Mouse (Mus musculus) 3134 (cell line): ENCODE measurements around the gene 4933411K16Rik.

Source experiments
- DNase-seq: peaks from one replicate; pipeline ENCODE4 v3.0.0-alpha.2; 2011; ENCODE audit warnings: low spot score; ENCODE audit not compliant: insufficient read length; ENCODE audit errors: extremely low read depth

The 4933411K16Rik gene

DNA sequence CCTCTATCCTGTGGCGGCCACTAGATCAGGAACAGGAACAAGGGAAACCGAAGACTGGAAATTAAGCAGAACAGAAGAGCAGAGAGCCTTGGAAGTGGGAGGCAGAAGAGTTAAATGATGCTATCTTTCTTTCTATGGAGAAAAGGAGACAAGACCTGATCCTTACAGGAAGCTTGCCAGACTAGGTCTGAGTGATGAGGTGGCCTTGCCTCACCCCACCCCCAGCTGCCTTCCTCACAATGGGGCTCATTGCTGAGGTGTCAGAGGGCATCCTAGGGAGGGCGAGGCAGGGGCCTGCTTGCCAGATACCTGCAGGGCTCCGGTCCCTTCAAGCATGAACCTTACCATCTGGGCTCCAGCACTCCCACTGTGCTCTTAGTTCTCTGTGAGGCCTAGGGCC, at the start of gene 4933411K16Rik:
Gene 4933411K16Rik (plus strand): TSS at position 301 of the 400 bp plus-strand sequence.
- DNase-seq = no peak

DNA sequence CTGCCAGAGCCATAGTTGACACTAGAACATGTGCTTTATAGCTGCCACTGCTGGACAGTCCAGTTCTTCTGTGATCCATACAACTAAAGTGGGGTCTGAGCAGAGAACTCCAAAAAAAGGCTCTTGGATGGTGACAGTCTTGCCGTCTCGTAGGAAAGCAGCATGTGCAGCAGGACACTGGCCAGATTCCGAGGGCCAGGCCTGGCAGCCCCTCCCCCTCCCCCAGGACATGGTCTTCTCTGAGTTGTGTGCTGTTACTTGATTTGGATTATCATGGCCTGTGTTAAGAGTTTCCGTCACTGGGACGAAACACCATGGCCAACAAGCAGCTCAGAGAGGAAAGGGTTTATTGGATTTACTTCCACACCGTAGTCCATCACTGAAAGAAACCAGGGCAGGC, 47.8 kb upstream of the 4933411K16Rik start:
- DNase-seq = no peak

- no peak for DNase-seq
Observed at GRCm38 (mm10) chr19:42005616-42006015, 46.4 kb upstream of the 4933411K16Rik start.

DNA sequence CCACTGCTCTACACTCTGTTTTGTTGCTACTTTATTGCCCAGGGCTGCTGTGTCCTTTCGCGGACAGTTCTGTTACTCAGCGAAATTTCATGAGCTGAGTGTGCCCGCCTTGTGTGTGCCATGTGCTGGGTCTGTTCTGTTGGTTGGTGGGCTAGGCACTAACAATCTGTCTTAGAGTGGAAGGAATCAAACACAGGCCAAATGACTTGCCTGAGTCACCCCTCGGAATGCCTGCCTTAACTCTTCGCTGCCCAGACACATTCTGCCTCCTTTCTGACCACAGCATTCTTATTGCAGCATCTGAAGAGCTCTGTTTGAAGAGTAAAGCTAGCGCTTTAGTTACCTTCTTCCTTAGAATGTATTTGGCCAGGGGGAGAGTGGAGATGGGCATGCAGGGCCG, 45.5 kb upstream of the 4933411K16Rik start:
- DNase-seq = peak; percentile 44

- DNase-seq = no peak
Observed at GRCm38 (mm10) chr19:42008586-42008985, 43.5 kb upstream of the 4933411K16Rik start.

GRCm38 (mm10) chr19:42009067-42009466, 43.0 kb upstream of the 4933411K16Rik start:
- no peak for DNase-seq

DNA sequence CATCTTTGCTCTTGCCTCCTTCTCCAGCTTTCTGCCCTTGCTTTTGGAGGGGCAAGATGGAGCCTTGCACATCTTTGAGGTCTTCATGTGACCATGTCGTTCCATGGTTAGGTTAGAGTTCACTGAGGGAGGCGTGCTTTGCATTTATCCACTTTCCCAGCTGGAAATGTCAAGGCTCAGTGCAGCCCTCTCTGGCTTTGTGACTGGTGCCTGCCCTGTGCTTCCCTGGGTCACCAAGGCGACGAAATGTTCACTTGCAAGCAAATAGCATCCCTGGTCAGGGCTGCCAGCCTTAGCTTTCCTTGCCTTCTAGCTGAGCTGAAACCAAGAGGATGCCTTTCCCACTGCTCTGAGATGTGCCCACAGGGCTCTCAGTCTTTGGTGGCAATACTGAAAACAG, 41.6 kb upstream of the 4933411K16Rik start:
- DNase-seq = no peak

GRCm38 (mm10) chr19:42011123-42011522, 40.9 kb upstream of the 4933411K16Rik start:
- no peak for DNase-seq

DNA sequence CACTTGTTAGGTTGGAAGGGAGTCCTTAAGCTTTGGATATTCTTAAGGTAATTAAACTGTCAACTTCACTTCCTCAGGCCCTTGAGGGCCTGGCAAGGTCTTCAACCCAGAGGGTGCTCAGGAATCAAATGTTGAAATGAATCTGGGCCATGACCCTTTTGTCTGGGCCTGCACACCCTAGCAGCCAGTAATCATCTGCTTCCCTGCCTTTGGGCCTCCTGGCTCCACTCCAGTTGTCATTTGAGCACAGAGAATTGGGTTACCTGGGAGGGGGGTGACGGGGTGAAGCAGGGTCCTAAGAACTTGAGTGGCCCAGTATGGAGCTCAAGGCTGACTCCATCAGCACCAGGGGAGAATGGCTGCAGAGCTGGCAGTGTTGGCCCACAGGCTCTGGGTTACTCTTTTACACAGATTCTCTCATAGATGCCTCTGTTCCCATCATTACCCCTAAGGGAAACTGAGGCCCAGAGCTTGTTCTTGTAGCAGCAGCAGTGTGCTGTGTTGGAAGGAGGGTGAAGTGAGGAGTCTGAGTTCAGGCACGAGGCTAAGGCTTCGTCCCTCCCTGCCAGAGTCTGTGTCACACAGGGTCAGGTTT, 37.7 kb upstream of the 4933411K16Rik start:
- DNase-seq = no peak

DNA sequence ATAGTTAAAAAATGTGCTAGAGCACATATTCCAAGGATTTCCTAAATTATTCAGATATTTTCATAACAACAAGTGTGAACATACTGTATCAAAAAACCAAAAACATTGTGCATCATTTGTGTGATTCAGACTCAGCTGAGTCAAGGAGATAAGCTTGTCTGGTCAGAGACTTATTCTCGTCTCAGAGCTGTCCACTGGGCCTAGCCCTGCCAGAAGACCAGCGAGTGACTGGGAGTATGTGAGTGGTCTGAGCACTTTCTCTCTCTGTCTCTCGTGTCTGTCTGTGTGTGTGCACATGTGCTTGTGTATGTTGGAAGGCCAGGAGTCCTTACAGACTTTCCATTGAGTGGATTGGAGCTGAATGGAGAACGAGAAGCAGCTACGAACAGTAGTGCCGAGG, 37.0 kb upstream of the 4933411K16Rik start:
- DNase-seq = no peak

- no peak for DNase-seq
Observed at GRCm38 (mm10) chr19:42016251-42016650, 35.8 kb upstream of the 4933411K16Rik start.

DNA sequence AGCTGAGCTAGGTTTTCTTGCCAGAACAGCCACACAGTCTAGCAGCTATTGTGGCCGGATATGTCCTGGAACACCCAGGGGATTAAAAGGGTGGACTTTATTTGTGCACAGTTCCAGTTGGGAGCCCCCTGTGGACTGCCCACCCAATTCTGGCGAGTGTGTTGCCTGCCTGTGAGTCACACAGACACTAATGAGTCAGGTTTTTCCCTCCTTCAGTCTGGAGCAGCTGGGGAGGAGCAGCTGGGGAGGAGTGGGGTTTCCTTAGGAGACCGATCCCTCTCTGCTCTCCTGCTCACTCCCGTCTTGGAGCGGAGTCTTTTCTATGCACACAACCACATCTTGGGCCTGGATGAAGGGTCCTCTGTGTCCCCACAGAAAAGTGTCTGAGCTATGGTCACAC, 35.2 kb upstream of the 4933411K16Rik start:
- peak; percentile 81 for DNase-seq

DNA sequence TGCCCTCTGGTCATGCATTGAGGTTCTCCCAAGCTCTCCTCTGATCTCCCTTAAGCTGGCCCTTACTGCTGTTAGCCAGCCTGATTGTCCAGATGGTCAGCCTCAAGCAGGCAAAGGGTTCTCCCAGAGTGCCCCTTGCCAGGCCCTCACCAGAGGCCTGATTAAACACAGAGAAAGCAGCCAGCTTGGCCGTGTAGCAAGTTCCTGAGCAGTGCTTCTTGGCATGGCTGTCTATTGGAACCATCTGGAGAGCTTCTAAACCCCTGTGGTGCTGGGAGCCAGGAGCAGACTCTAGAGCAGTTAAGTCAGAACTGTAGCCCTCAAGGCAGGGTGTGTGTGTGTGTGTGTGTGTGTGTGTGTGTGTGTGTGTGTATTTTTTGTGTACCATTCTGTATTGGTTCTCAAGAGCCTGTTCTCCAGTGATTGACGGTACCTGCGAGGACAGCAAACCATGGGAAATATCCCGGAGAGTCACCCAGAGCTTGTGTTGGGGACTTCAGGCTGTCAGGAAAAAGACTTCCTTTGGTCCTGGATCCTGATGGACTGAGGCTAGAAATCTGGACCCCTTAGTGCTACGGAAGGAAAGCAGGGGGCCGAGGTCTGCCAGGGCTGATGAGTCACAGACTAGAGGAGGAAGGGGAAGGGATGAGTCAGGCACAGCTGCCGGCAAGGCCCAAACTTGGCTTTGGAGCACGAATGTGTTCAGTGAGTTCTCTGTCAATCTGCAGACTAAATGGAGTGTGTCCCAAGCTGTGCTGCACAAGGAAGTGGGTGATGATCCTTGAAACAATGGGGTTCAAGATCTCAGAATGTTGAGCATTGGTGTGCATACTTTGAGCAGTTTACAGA, 34.4 kb upstream of the 4933411K16Rik start:
- DNase-seq = peak; percentile 84

- DNase-seq = no peak
Observed at GRCm38 (mm10) chr19:42019011-42019522, 33.0 kb upstream of the 4933411K16Rik start.

DNA sequence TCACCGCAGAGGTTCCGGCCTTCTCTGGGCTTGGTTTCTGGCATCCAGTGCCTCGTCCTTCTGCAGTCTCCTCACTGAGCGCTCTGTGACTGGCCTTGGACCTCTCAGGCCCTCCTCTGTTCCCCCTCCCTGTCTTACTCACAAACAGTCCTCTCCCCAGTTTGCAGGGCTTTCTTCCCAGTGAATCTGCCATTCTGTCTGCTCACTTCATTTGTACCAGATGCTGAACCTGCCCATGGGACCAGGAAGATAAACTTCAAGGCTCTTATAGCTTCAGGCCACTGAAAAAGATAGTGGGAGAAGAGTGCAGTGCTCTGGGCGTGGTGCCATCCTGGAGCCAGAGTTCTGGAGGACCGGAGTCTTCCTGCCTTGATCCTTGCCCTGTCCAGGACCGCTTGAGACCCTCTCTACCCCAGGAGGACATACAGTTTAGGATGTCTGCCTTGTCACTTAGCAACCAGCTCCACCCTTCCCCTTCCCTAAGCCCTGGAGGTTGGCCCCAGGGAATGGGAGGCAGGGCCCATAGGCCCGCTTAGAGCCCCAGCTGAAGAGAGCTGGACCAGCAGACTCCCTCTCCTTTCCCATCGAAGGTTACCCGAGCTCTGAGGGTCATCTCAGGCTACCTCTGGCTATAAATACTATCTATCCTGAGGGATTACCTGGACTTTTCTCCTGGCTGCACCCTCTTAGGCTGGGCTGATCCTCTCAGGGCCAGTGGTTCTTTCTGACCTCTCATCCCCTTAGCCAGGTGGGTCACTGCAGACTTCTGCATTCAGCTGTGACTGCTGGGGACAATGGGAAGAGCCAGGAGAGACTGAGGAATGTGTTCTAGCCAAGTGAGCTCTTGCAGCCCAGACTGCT, 30.1 kb upstream of the 4933411K16Rik start:
- DNase-seq = no peak

DNA sequence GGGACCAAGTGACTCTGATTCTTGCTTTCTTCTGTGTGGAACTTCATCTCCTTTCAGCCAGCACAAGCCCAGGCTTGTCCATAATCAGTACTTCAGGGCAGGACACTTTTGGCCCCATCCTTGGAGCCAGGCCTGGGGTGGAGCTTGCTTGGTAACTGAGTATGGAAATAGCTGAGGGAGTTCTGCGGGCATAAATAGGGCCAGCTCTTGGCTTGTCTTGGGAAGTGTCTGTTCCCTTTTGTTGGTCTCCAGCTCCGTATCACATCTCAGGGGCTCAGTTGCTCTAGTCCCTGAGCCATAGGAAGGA, 29.6 kb upstream of the 4933411K16Rik start:
- no peak for DNase-seq

GRCm38 (mm10) chr19:42026158-42026557, 25.9 kb upstream of the 4933411K16Rik start:
- DNase-seq = peak; percentile 51

DNA sequence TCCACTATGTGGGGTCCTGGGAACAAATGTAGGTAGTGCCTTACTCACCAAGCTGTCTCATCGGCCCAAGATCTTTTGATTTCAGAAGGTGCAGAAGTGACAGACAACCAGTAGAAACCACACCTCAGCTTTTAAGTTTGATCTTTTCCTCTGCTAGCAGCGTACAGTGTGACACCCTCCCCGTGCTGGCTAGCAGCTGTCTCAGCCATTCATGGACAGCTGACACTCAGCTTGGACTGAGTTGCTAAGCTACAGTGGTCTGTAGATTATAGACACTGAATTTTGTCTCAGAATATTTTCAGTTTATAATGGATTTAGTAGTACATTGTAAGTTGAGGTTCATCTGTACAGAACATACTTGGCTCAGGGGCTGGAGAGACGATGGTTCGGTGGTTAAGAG, 20.9 kb upstream of the 4933411K16Rik start:
- DNase-seq = no peak

DNA sequence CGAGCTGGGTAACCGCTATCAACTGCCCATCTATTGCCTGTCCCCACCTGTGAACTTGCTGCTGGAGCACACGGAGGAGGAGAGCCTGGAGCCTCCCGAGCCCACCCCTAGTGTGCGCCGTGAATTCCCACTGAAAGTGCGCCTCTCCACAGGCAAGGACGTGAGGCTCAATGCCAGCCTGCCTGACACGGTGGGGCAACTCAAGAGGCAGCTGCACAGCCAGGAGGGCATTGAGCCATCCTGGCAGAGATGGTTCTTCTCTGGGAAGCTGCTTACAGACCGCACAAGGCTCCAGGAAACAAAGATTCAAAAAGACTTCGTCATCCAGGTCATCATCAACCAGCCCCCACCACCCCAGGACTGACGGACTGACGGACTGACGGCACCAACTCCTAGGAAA, 18.4 kb upstream of the 4933411K16Rik start:
- DNase-seq = no peak

DNA sequence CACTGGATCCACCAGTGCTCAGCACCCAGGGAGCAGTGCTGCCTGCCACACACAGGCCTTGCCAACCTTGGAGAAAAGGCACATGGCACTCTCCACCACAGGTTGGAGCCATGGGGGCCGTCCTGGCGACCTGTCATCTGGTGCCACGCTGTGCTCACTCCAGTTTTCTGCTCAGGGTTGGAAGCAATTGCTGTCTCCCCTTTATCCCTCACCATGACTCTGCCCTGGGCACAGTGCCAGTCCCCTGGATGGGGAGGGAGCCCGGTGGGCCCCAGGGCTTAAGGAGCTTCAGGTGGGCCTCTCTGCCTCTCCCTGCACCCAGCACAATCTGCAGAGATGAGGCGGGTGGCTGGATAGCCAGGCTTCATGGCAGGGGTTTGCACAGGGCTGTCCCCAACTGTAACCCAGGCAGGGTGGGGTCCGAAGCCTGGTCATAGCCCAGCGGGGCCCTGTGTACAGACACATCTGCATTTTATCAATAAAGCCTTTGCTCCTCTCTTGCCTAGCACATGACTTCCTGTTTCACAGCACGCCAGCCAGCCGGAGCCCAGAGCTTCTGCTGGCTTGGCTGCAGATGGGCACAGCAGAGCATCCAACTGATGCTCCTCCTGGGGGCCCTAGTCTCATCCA, 17.8 kb upstream of the 4933411K16Rik start:
- DNase-seq = no peak
